Mouse (Mus musculus) forebrain, postnatal 0 days (tissue): ENCODE measurements around the gene Brpf1. TPM values are rescaled to one million over a fixed set of nuclear protein-coding genes. Genes with fewer than 3 reads are reported as not detected.
"Not testable (repeated sequence)": the region's sequence is repeated elsewhere in the genome, so short reads cannot be mapped to it uniquely, and the experiment has no call there.

Source experiments
- ATAC-seq: fragments of 200-750 bp; cut with Nextera tagmentation; 2 replicates; pipeline ENCODE4 v1.8.0; 2017; ENCODE audit warnings: mild to moderate bottlenecking, moderate library complexity
- DNase-seq: peaks from one replicate; pipeline ENCODE4 v3.0.0-alpha.2; 2015
- H3K27ac ChIP-seq: fragments of 300-500 bp; sonication (generic); 2 replicates; pipeline ENCODE4 v1.5.1; 2014; ENCODE audit warnings: low read depth, mild to moderate bottlenecking, antibody characterized with exemption, low read length, moderate library complexity, mixed read lengths
- H3K27me3 ChIP-seq: fragments of 300-500 bp; sonication (generic); 2 replicates; pipeline ENCODE4 v1.6.1; 2014; ENCODE audit warnings: mild to moderate bottlenecking, low read length, mixed read lengths; ENCODE audit not compliant: insufficient read depth
- H3K36me3 ChIP-seq: fragments of 300-500 bp; sonication (generic); 2 replicates; pipeline ENCODE4 v1.6.1; 2014; ENCODE audit warnings: mild to moderate bottlenecking, moderate library complexity; ENCODE audit not compliant: insufficient read depth
- H3K4me1 ChIP-seq: fragments of 300-500 bp; sonication (generic); 2 replicates; pipeline ENCODE4 v1.6.1; 2014; ENCODE audit warnings: antibody characterized with exemption; ENCODE audit not compliant: insufficient read depth
- H3K4me2 ChIP-seq: fragments of 300-500 bp; sonication (generic); 2 replicates; pipeline ENCODE4 v1.6.1; 2014; ENCODE audit warnings: low read depth, mild to moderate bottlenecking, moderate library complexity
- H3K4me3 ChIP-seq: fragments of 300-500 bp; sonication (generic); 2 replicates; pipeline ENCODE4 v1.5.1; 2014; ENCODE audit warnings: low read depth, low read length, mixed read lengths
- H3K9ac ChIP-seq: fragments of 300-500 bp; sonication (generic); 2 replicates; pipeline ENCODE4 v1.6.1; 2014; ENCODE audit warnings: mild to moderate bottlenecking
- H3K9me3 ChIP-seq: fragments of 300-500 bp; sonication (generic); 2 replicates; pipeline ENCODE4 v1.6.1; 2016; ENCODE audit warnings: low read length
- CTCF ChIP-seq: sonication (generic); IDR thresholded peaks from 2 replicates; pipeline ENCODE4 v1.5.1; 2016; ENCODE audit warnings: antibody characterized with exemption, control low read depth, low read depth
- WGBS: fragments of 180-500 bp; shearing (Covaris S2); extraction: QIAGEN DNeasy Blood & Tissue Kit; methylation state at CpG from one replicate; pipeline ENCODE4 v1.1.7; 2014; 5-methylcytosine and 5-hydroxymethylcytosine counted together
- polyA plus RNA-seq: library from polyadenylated mRNA; unstranded; fragments of >200 nt; fragmentation: Nextera tagmentation; extraction: Ambion mirVana; gene quantifications from 2 replicates; pipeline ENCODE4 v1.2.1, GENCODE M21; 2015
- total RNA-seq: library from RNA; depleted of rRNA; stranded (reverse); fragments of >200 nt; gene quantifications from 2 replicates; pipeline ENCODE4 v1.2.3, GENCODE M21; 2014

Brpf1 gene
- total and polyA plus RNA-seq, 2 experiments from 2014 or later, result 10.9 to 30.7 TPM

DNA sequence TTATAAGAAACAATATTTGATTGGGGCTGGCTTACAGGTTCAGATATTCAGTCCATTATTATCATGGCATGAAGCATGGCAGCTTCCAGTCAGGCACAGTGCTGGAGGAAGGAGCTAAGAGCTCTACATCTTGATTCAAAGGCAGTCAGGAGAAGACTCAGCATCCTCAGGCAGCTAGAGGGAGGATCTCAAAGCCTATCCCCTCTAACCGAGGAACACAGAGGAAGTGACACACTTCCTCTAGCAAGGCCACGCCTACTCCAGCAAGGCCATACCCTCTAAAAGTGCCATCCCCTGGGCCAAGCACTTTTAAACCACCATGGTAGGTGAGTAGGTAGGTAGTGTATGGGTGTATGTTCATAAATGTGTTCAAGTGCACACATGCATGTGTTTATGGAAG, 23.6 kb downstream of the Brpf1 start:
- TF ChIP-seq CTCF, result no peak
- no peak overlapping the region for H3K4me3 ChIP-seq
- DNase-seq (no peak), ATAC-seq (no peak)
- no peak overlapping the region for H3K4me2 ChIP-seq
- H3K9ac ChIP-seq, result no peak overlapping the region
- WGBS, result 61% methylated on average over 2 of the region's 2 CpGs
- peaks cover 36% of the 10 kb centered on the region for H3K36me3 ChIP-seq
- no peaks in the 10 kb centered on the region for H3K27me3 ChIP-seq
- H3K4me1 ChIP-seq, result 0 out of 2 replicates have a peak, but pooled peaks cover 9% of the 10 kb centered on the region
- H3K27ac ChIP-seq, result no peak overlapping the region
- no peaks in the 10 kb centered on the region for H3K9me3 ChIP-seq

DNA sequence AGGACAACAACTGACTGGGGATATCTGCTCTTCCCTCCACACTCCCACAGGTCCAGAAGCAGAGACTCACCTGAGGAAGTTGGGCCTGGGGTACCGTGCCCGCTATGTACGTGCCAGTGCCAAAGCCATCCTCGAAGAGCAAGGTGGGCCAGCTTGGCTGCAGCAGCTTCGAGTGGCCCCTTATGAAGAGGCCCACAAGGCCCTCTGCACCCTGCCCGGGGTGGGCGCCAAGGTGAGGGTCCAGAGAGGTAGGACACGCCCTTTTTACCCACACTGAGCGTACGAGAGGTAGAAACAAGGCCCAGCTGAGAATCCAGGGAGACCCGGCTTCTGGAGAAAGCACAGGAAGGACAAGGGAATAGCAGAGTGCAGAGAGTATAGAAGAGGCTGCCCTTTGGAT, 24.8 kb downstream of the Brpf1 start:
- H3K4me3 ChIP-seq, result no peak overlapping the region
- DNase-seq, result no peak
- no peak overlapping the region for H3K27ac ChIP-seq
- 93% methylated on average over 11 of the region's 11 CpGs for WGBS
- H3K9ac ChIP-seq, result no peak overlapping the region
- no peaks in the 10 kb centered on the region for H3K9me3 ChIP-seq
- TF ChIP-seq CTCF, result no peak
- H3K36me3 ChIP-seq, result peaks cover 45% of the 10 kb centered on the region
- ATAC-seq, result no peak
- H3K4me2 ChIP-seq, result no peak overlapping the region
- H3K4me1 ChIP-seq, result 0 out of 2 replicates have a peak, but pooled peaks cover 9% of the 10 kb centered on the region
- H3K27me3 ChIP-seq, result no peaks in the 10 kb centered on the region

DNA sequence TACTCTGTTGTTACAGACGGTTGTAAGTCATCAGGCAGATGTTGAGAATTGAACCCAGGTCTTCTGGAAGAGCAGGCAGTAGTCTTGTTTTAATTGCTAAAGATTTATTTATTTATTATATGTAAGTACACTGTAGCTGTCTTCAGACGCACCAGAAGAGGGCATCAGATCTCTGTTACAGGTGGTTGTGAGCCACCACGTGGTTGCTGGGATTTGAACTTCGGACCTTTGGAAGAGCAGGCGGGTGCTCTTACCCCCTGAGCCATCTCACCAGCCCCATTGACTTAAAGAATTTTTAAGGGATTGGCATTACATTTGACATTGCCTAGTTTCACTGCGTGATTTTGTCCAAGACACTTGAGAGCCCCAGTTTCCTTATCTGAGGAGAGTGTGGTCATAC, 25.8 kb downstream of the Brpf1 start:
- not testable (repeated sequence) for H3K4me3 ChIP-seq, H3K4me1 ChIP-seq, H3K9ac ChIP-seq, H3K27me3 ChIP-seq, H3K27ac ChIP-seq, DNase-seq, H3K4me2 ChIP-seq, ATAC-seq, H3K9me3 ChIP-seq
- peak; percentile 2; the same call in 1 of the 2 replicates for TF ChIP-seq CTCF
- whole genome bisulfite sequencing, result 78% methylated on average over 6 of the region's 6 CpGs
- H3K36me3 ChIP-seq, result peaks cover 51% of the 10 kb centered on the region

DNA sequence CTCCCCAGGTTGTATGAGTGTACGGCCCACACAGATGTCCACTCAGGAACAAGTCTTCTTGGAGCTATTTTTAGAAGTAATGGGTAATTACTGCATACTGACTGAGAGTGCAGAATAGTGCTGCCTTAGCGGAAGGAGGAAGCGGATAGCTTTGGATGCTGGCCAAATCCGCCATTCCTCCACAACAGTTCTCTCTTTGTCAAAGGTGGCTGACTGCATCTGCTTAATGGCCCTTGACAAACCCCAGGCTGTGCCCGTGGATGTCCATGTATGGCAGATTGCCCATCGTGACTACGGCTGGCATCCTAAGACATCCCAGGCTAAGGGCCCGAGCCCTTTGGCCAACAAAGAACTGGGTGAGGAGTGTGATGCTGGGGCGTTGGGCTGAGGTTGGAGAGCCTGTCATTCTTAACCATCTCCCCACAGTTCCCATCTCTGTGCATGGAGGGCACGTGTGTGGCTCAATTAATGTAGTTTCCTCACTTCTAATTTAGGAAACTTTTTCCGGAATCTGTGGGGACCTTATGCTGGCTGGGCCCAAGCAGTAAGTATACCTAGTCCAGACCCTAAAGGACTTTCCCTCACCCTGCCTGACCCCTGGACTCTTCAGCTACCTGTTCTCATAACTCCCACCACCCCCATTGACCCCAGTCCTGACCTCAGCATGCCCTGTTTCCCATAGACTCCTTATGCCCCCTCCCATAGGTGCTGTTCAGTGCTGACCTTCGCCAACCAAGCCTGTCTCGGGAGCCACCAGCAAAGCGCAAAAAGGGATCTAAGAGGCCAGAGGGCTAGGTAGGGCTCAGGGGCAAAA, 26.4 kb downstream of the Brpf1 start:
- 0 out of 2 replicates have a peak overlapping the region, but pooled peaks have one; percentile 5 for H3K27ac ChIP-seq
- H3K9ac ChIP-seq, result no peak overlapping the region
- H3K27me3 ChIP-seq, result no peaks in the 10 kb centered on the region
- TF ChIP-seq CTCF, result no peak
- ATAC-seq (peak; percentile 69), DNase-seq (peak; percentile 65)
- WGBS, result 35% methylated on average over 14 of the region's 14 CpGs
- H3K4me2 ChIP-seq, result no peak overlapping the region
- 0 out of 2 replicates have a peak, but pooled peaks cover 4% of the 10 kb centered on the region for H3K4me1 ChIP-seq
- peaks cover 54% of the 10 kb centered on the region for H3K36me3 ChIP-seq
- no peak overlapping the region for H3K4me3 ChIP-seq
- no peaks in the 10 kb centered on the region for H3K9me3 ChIP-seq

DNA sequence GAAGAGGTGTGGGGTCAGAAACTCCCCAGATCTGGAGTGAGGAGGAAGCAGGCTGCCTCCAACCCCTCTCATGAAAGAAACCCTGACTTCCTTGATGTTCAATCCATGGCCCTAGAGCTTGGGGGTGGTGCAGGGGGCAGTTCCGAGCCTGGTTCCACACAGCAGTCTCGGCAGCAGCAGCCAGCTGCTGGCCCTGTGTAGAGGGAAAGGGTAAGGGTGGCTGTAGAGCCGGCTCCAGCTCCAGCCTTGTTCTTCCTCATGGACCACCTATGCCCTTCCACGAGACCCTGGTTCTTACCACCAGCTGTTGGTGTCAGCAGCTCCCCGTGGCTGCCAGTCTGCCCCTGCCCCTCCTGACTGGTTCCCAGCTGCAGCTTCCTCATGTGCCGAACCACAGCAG, 27.3 kb downstream of the Brpf1 start:
- Histone ChIP-seq H3K4me2 (no peak overlapping the region), H3K27me3 (no peaks in the 10 kb centered on the region), H3K27ac (no peak overlapping the region), H3K9ac (no peak overlapping the region), H3K36me3 (peaks cover 57% of the 10 kb centered on the region), H3K4me3 (no peak overlapping the region), H3K9me3 (no peaks in the 10 kb centered on the region), H3K4me1 (0 out of 2 replicates have a peak, but pooled peaks cover 4% of the 10 kb centered on the region)
- no peak for TF ChIP-seq CTCF
- DNase-seq, result no peak
- WGBS, result 83% methylated on average over 6 of the region's 6 CpGs
- no peak for ATAC-seq

DNA sequence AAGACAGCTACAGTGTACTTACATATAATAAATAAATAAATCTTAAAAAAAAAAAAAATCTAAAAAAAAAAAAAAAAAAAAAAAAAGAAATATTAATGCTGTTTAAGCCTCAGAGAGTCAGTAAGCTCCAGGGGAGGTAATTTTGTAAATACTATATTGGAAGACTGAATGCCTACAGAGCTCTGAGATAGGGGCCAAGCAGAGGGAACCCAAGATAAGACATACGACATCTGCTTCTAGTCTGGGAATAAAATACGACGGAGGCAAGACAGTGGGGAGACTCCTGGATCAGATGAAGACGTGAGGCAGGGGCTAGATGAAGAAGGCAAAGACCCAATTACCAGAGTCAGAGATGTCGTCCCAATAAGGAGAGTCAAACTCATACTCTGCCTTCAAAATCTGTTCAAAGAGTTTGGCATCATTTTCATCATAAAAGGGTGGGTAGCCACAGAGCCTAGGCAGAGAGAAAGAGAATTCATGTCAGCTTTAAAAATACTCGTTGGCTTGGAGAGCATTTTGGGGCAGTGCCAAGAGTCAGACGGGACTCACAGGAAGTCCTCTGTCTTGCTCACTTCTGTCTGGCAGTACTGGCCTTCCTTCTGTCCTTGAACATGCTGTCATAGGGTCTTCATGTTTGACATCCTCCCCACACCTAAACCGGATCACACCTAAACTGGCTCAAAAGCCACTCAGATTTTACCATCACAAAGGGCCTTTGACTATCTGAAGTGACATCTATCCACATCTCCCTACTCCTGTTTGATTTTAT, 30.1 kb downstream of the Brpf1 start:
- Histone ChIP-seq H3K27me3 (no peaks in the 10 kb centered on the region), H3K4me1 (0 out of 2 replicates have a peak, but pooled peaks cover 9% of the 10 kb centered on the region), H3K4me2 (no peak overlapping the region), H3K4me3 (no peak overlapping the region), H3K27ac (no peak overlapping the region), H3K36me3 (peaks cover 62% of the 10 kb centered on the region), H3K9me3 (no peaks in the 10 kb centered on the region), H3K9ac (no peak overlapping the region)
- DNase-seq (peak; percentile 6), ATAC-seq (no peak)
- WGBS, result 63% methylated on average over 8 of the region's 8 CpGs
- TF ChIP-seq CTCF, result no peak

DNA sequence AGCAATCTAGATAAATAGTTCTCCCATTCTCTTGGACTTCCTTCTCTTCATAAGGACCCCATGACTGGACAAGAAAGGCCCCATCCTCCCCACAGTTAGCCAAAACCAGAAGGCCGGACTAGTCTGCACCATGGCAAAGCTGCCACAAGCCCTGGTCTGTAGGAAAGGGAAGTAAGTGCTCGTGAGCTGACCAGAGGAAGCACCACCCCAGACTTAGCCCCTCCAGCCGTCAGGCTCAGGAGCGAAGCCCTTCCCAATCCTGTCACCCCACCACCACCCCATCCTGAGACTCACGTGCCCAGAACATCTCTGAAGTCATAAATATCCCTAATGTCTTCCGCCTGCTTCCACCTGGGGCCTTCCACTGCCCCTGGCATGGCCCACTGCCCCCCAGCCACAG, 34.6 kb downstream of the Brpf1 start:
- WGBS, result 81% methylated on average over 6 of the region's 6 CpGs
- Histone ChIP-seq H3K4me1 (peaks cover 22% of the 10 kb centered on the region; the same call in 1 of the 2 replicates), H3K27ac (peak overlapping the region; percentile 66), H3K36me3 (peaks cover 29% of the 10 kb centered on the region), H3K9ac (0 out of 2 replicates have a peak overlapping the region, but pooled peaks have one; percentile 15), H3K4me2 (peak overlapping the region; percentile 82), H3K27me3 (no peaks in the 10 kb centered on the region), H3K9me3 (no peaks in the 10 kb centered on the region), H3K4me3 (no peak overlapping the region)
- no peak for DNase-seq
- no peak for ATAC-seq
- TF ChIP-seq CTCF, result no peak
